Mouse (Mus musculus): ENCODE results near the gene Gsdma3. TPM values are rescaled to one million over a fixed set of nuclear protein-coding genes. Genes with fewer than 3 reads are reported as not detected.
A peak's percentile ranks its signal among the peaks of the same experiment; 100 is the strongest.

Gsdma3 gene
- total and polyA plus RNA-seq, 2 experiments from 2014 or later: not detected

GRCm38 (mm10) chr11:98590548-98591445 is 35.4 kb upstream of the Gsdma3 start:
- no peak for ATAC-seq (ENCODE audit: insufficient read depth, low read depth)
- Histone ChIP-seq H3K36me3 (replicated peaks; ENCODE audit: control insufficient read depth, insufficient read depth, low read length) (no peaks in the 10 kb centered on the region), H3K9ac (replicated peaks; ENCODE audit: low read depth, low read length) (no peak overlapping the region), H3K27me3 (ENCODE audit: control insufficient read depth, insufficient read depth, low read length) (no peaks in the 10 kb centered on the region), H3K27ac (ENCODE audit: low read depth) (no peak overlapping the region), H3K4me3 (ENCODE audit: low read depth, low read length) (no peak overlapping the region), H3K9me3 (replicated peaks; ENCODE audit: control insufficient read depth, low read length) (no peaks in the 10 kb centered on the region), H3K4me2 (ENCODE audit: low read depth, low read length) (no peak overlapping the region), H3K4me1 (ENCODE audit: control insufficient read depth, insufficient read depth) (peaks cover 24% of the 10 kb centered on the region)
- 71% methylated on average over 19 of the region's 19 CpGs for WGBS
- TF ChIP-seq EP300 (IDR thresholded peaks at IDR 0.05; ENCODE audit: low read depth) (no peak), CTCF (IDR thresholded peaks at IDR 0.05; ENCODE audit: low read depth) (no peak)
- DNase-seq (ENCODE audit: low spot score): no peak

GRCm38 (mm10) chr11:98595021-98595420 is 31.1 kb upstream of the Gsdma3 start:
- Histone ChIP-seq H3K36me3 (replicated peaks; ENCODE audit: control insufficient read depth, insufficient read depth, low read length) (no peaks in the 10 kb centered on the region), H3K4me1 (ENCODE audit: control insufficient read depth, insufficient read depth) (no peaks in the 10 kb centered on the region; the same call in 1 of the 2 replicates), H3K27me3 (ENCODE audit: control insufficient read depth, insufficient read depth, low read length) (peaks cover 17% of the 10 kb centered on the region), H3K9ac (replicated peaks; ENCODE audit: low read depth, low read length) (no peak overlapping the region), H3K27ac (ENCODE audit: low read depth) (no peak overlapping the region), H3K4me2 (ENCODE audit: low read depth, low read length) (no peak overlapping the region), H3K4me3 (ENCODE audit: low read depth, low read length) (no peak overlapping the region), H3K9me3 (replicated peaks; ENCODE audit: control insufficient read depth, low read length) (no peaks in the 10 kb centered on the region)
- TF ChIP-seq CTCF (IDR thresholded peaks at IDR 0.05; ENCODE audit: low read depth) (no peak), EP300 (IDR thresholded peaks at IDR 0.05; ENCODE audit: low read depth) (no peak)
- ATAC-seq (ENCODE audit: insufficient read depth, low read depth) (no peak), DNase-seq (ENCODE audit: low spot score) (no peak)
- WGBS: 75% methylated on average over 6 of the region's 6 CpGs

GRCm38 (mm10) chr11:98595473-98595872 is 30.7 kb upstream of the Gsdma3 start:
- Histone ChIP-seq H3K27me3 (ENCODE audit: control insufficient read depth, insufficient read depth, low read length) (peaks cover 17% of the 10 kb centered on the region), H3K4me3 (ENCODE audit: low read depth, low read length) (no peak overlapping the region), H3K4me2 (ENCODE audit: low read depth, low read length) (no peak overlapping the region), H3K9ac (replicated peaks; ENCODE audit: low read depth, low read length) (no peak overlapping the region), H3K36me3 (replicated peaks; ENCODE audit: control insufficient read depth, insufficient read depth, low read length) (no peaks in the 10 kb centered on the region), H3K27ac (ENCODE audit: low read depth) (no peak overlapping the region), H3K4me1 (ENCODE audit: control insufficient read depth, insufficient read depth) (no peaks in the 10 kb centered on the region; the same call in 1 of the 2 replicates), H3K9me3 (replicated peaks; ENCODE audit: control insufficient read depth, low read length) (no peaks in the 10 kb centered on the region)
- ATAC-seq (ENCODE audit: insufficient read depth, low read depth) (no peak), DNase-seq (ENCODE audit: low spot score) (no peak)
- 62% methylated on average over 10 of the region's 10 CpGs for WGBS
- no peak for TF ChIP-seq EP300 (IDR thresholded peaks at IDR 0.05; ENCODE audit: low read depth)
- TF ChIP-seq CTCF (IDR thresholded peaks at IDR 0.05; ENCODE audit: low read depth): no peak

DNA sequence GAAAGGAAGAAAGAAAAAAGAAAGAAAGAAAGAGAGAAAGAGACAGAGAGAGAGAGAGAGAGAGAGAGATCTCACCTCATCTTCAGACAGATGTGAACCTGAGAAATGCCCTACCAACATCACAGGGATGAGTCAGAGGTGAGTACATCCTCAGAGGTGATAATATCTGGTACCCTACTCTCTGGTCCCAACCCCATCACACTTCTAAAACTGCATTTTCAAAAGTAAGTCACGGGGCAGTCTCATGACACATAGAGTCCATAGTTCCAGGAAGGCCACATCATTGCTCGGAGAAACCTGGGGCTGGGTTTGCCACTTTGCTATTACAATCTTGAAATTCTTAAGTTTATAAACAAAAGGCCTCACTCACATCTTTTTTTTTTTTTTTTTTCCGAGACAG is 30.2 kb upstream of the Gsdma3 start:
- Histone ChIP-seq H3K4me3 (ENCODE audit: low read depth, low read length) (no peak overlapping the region), H3K4me2 (ENCODE audit: low read depth, low read length) (no peak overlapping the region), H3K36me3 (replicated peaks; ENCODE audit: control insufficient read depth, insufficient read depth, low read length) (no peaks in the 10 kb centered on the region), H3K27ac (ENCODE audit: low read depth) (no peak overlapping the region), H3K4me1 (ENCODE audit: control insufficient read depth, insufficient read depth) (no peaks in the 10 kb centered on the region; the same call in 1 of the 2 replicates), H3K9ac (replicated peaks; ENCODE audit: low read depth, low read length) (no peak overlapping the region), H3K9me3 (replicated peaks; ENCODE audit: control insufficient read depth, low read length) (no peaks in the 10 kb centered on the region), H3K27me3 (ENCODE audit: control insufficient read depth, insufficient read depth, low read length) (peaks cover 17% of the 10 kb centered on the region)
- WGBS: 77% methylated on average over 3 of the region's 3 CpGs
- ATAC-seq (ENCODE audit: insufficient read depth, low read depth) (no peak), DNase-seq (ENCODE audit: low spot score) (no peak)
- TF ChIP-seq CTCF (IDR thresholded peaks at IDR 0.05; ENCODE audit: low read depth): no peak
- no peak for TF ChIP-seq EP300 (IDR thresholded peaks at IDR 0.05; ENCODE audit: low read depth)

GRCm38 (mm10) chr11:98597363-98597762 is 28.8 kb upstream of the Gsdma3 start:
- no peaks in the 10 kb centered on the region for H3K36me3 ChIP-seq (replicated peaks; ENCODE audit: control insufficient read depth, insufficient read depth, low read length)
- peaks cover 9% of the 10 kb centered on the region; the same call in 1 of the 2 replicates for H3K4me1 ChIP-seq (ENCODE audit: control insufficient read depth, insufficient read depth)
- peaks cover 17% of the 10 kb centered on the region for H3K27me3 ChIP-seq (ENCODE audit: control insufficient read depth, insufficient read depth, low read length)
- TF ChIP-seq CTCF (IDR thresholded peaks at IDR 0.05; ENCODE audit: low read depth) (peak; percentile 87), EP300 (IDR thresholded peaks at IDR 0.05; ENCODE audit: low read depth) (no peak)
- H3K9ac ChIP-seq (replicated peaks; ENCODE audit: low read depth, low read length): no peak overlapping the region
- H3K4me3 ChIP-seq (ENCODE audit: low read depth, low read length): no peak overlapping the region
- no peak overlapping the region for H3K27ac ChIP-seq (ENCODE audit: low read depth)
- H3K4me2 ChIP-seq (ENCODE audit: low read depth, low read length): no peak overlapping the region
- no peaks in the 10 kb centered on the region for H3K9me3 ChIP-seq (replicated peaks; ENCODE audit: control insufficient read depth, low read length)
- peak; percentile 79 for DNase-seq (ENCODE audit: low spot score)
- 0 out of 2 replicates have a peak, but pooled peaks have one; percentile 55 for ATAC-seq (ENCODE audit: insufficient read depth, low read depth)
- WGBS: 30% methylated on average over 6 of the region's 6 CpGs

Data from heart, postnatal 0 days (tissue).